Mouse (Mus musculus) forebrain, embryonic 11.5 days (tissue): ENCODE measurements around the gene Ucma. TPM values are rescaled to one million over a fixed set of nuclear protein-coding genes. Genes with fewer than 3 reads are reported as not detected.

Experiments used
- polyA plus RNA-seq: library from polyadenylated mRNA; unstranded; fragments of >200 nt; fragmentation: Nextera tagmentation; extraction: Ambion mirVana; gene quantifications from 2 replicates; pipeline ENCODE4 v1.2.1, GENCODE M21; 2014

Ucma gene
- polyA plus RNA-seq, 1 experiment from 2014 or later = 0.61 TPM

Other genes starting within 250 kb of the Ucma start
- gene Sephs1, start 94.6 kb upstream of the Ucma start, polyA plus RNA-seq = 146 and 147 TPM in 2 replicates
- 44.7 and 48.9 TPM in 2 replicates for gene Phyh, start 57.1 kb upstream of the Ucma start, polyA plus RNA-seq
- gene Mcm10, start 36.7 kb downstream of the Ucma start, polyA plus RNA-seq = 66.0 and 67.5 TPM in 2 replicates
- 3.0 and 3.6 TPM in 2 replicates for gene Optn, start 87.9 kb downstream of the Ucma start, polyA plus RNA-seq
- 3.9 and 4.6 TPM in 2 replicates for gene Ccdc3, start 161.7 kb downstream of the Ucma start, polyA plus RNA-seq